Mouse (Mus musculus) liver, adult 10 weeks (tissue): ENCODE data around the gene Ifnar2. TPM values are rescaled to one million over a fixed set of nuclear protein-coding genes. Genes with fewer than 3 reads are reported as not detected.

Experiments
- polyA plus RNA-seq: library from polyadenylated mRNA; stranded (reverse); fragments of 350-450 nt; fragmentation: Illumina TruSeq; extraction: RNeasy Lipid Tissue Mini Kit (QIAGEN cat#74804); gene quantifications from one replicate; pipeline ENCODE4 v1.2.3, GENCODE M21; 2014; ENCODE audit warnings: low read depth, low replicate concordance

The Ifnar2 gene
- polyA plus RNA-seq, result 135 TPM

DNA sequence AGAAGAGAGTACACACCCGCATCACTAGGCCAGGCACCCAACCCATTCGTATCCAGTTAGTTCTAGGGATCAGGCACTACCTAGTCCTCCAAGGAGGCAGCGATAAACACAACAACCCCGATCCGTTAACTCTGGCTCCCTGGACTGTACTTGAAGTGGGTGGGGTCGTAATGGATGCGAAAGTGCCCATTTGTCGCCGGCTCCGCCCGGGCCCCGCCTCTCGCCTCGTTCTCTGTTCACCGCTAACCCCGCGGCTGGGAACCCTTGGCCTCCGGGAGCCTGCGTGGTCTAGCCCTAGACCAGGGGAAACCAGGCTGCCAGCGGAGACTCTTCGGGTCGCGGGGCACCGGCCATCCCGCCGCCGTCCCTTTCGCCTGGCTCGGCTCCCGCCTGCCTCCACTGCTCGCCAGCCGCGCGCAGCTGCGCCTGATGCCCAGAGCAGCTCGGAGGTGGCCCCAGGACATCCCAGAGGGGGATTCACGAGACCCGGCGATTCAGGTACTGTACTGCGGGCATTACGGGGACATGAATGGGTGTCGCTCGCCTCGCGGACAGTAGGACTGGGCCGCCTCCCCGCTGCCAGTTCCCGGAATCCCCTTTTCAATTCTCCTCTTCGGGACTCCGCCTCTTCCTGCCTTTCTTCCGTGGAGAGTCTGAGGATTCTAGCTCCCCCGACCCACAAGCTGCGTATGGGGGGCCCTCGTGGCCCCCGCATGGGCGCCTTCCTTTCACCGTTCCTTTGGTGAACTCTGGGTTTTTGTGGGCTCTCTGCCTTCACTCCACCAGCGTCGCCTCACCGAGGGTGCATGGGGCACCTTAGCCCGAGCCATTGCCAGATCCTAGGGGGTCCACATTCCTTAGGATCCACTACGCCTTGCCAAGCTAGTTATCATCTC, at the start of gene Ifnar2:
Ifnar2 (plus strand) TSS at position 207 of the 896 bp plus-strand sequence.

GRCm38 (mm10) chr16:91391421-91391820, 18.8 kb downstream of the Ifnar2 start, which contains the start of gene Gm21970:
Gene Gm21970 (plus strand): TSS chr16:91391721.

GRCm38 (mm10) chr16:91405640-91406584, 33.3 kb downstream of the Ifnar2 start, which contains the start of gene Il10rb:
Gene Il10rb (plus strand): TSS chr16:91406164.

Other genes with a start within 250 kb of the Ifnar2 start
- gene Olig2, start 147.3 kb upstream of the Ifnar2 start, polyA plus RNA-seq, result not detected
- gene Olig1, start 103.0 kb upstream of the Ifnar2 start, polyA plus RNA-seq, result 0.53 TPM
- 0.90 TPM for gene Gm21970, start 18.9 kb downstream of the Ifnar2 start, polyA plus RNA-seq
- gene Il10rb, start 33.4 kb downstream of the Ifnar2 start, polyA plus RNA-seq, result 7.9 TPM
- gene Ifnar1, start 112.5 kb downstream of the Ifnar2 start, polyA plus RNA-seq, result 39.1 TPM
- 7.8 TPM for gene Ifngr2, start 174.3 kb downstream of the Ifnar2 start, polyA plus RNA-seq
- gene Tmem50b, start 225.0 kb downstream of the Ifnar2 start, polyA plus RNA-seq, result 5.9 TPM
- 13.2 TPM for gene Dnajc28, start 246.2 kb downstream of the Ifnar2 start, polyA plus RNA-seq